Mouse (Mus musculus): ENCODE data around the gene Gatad2a. TPM values are rescaled to one million over a fixed set of nuclear protein-coding genes. Genes with fewer than 3 reads are reported as not detected.

The Gatad2a gene
- 27.3 and 29.9 TPM in 2 replicates for polyA plus RNA-seq (2015; fragmentation: Nextera tagmentation; extraction: Ambion mirVana)

DNA sequence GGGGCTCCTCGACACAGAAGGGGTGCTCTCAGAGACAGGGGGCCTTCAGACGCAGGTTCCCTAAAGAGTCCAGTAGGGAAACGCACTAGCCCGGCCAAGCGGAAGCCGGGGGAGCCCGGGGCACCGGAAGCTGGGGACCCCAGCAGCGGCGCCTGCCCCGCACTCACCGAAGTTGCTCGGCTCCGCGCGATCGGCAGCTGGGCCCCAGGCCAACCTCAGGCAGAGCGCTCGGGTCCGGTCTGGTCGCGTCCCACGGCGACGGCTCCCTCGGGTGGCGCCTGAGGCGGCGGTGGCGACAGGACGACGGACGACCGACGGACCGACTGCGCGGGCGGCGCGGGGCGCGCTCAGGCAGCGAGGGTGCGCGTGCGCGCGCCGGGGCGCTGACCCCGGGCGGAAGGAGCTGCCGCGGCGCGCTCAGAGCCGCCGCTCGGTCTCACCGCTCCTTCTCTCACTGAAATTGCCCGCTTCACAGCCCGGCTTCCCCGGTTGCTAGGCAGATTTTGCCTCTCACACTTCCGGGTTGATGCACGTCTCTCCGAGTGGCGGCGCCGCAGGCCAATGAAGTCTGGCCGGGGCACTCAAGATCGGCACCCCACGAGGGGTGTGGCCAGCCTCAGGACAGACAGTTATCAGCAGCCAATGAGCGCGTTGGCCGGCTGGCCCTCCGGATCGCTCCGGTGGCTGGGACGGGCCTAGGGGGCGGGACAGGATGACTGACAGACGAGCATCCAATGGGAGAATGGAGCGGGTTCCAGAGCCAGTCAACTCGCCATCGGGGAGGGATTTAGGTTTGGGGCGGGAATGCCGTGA, at the start of gene Gatad2a:
Gatad2a (minus strand) TSS at position 609 of the 813 bp plus-strand sequence.
- peak; percentile 99 for ATAC-seq (ENCODE audit: extremely low read depth, insufficient number of reproducible peaks, low FRiP score, low TSS enrichment)
- Histone ChIP-seq H3K27ac (replicated peaks) (peak within 1 kb of the TSS; percentile 92), H3K36me3 (peaks cover 9% of the 10 kb centered on the region; the same call in 1 of the 2 replicates), H3K4me1 (peaks cover 40% of the 10 kb centered on the region), H3K27me3 (replicated peaks) (no peaks in the 10 kb centered on the region), H3K4me2 (peak within 1 kb of the TSS; percentile 94), H3K4me3 (peak within 1 kb of the TSS; percentile 90), H3K9me3 (no peaks in the 10 kb centered on the region), H3K9ac (peak within 1 kb of the TSS; percentile 91)
- WGBS, result under 1% methylated on average over 87 of the region's 87 CpGs

DNA sequence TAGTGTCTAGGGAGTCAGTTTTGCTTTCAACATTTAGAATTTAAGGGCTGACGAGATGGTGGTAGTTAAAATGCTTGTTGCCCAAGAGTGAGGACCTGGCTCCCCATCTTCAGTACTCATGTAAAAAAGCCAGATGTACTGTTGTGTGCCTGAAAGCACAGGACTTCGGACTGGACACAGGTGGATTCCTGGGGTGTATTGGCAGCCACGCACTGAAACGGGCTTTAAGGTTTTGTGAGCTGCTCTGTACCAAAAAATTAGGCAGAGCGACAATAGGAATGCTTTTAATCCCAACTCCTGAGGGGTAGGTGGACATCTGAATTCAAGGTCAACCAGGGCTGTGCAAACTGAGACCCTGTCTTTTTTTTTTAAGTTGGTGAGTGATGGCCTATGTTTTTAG, 47.8 kb upstream of the Gatad2a start:
- WGBS, result 84% methylated on average over 5 of the region's 5 CpGs
- Histone ChIP-seq H3K27me3 (replicated peaks) (no peaks in the 10 kb centered on the region), H3K4me2 (peak overlapping the region; percentile 98), H3K9ac (peak overlapping the region; percentile 98), H3K36me3 (peaks cover 12% of the 10 kb centered on the region), H3K4me3 (peak overlapping the region; percentile 100), H3K27ac (replicated peaks) (no peak overlapping the region), H3K9me3 (no peaks in the 10 kb centered on the region), H3K4me1 (peaks cover 42% of the 10 kb centered on the region)
- ATAC-seq (ENCODE audit: extremely low read depth, insufficient number of reproducible peaks, low FRiP score, low TSS enrichment), result no peak

GRCm38 (mm10) chr8:70042583-70043455, 46.6 kb upstream of the Gatad2a start, which contains the start of the genes Mau2 and Sugp1:
Mau2 (minus strand) TSS chr8:70042734.
Sugp1 (plus strand) TSS chr8:70042813.
- H3K9me3 ChIP-seq, result no peaks in the 10 kb centered on the region
- WGBS, result under 1% methylated on average over 65 of the region's 65 CpGs

DNA sequence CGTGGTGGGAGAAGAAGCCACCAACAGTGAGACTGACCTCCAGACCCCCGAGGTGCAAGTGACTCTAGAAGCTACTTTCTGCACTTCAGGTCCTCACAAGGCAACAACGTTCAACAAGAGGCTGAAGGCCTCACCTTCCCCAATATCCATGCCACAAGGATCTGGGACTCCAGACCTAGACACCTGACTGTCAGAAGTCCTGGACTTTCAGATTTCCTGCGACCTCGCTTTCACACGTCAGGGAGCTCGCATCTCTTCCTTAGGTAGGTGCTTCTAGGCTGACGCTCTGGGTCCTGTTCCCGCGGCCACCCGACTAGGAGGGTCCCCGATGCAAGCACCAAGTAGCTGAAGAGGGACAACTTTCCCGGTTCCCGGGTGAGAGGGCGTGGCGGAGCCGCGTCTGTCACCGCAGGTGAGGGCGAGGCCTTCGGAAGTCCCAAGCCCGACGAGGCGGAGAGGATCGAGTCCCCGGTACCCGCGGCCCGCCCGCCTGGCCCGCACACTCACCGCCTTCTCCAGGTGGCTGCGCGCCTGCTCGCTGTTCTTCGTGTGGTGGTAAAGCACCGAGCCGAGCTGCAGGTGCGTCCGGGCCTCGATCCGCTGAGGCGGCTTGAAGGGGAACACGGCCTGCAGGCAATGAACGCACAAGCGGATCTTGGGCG, 45.8 kb upstream of the Gatad2a start:
- 1% methylated on average over 47 of the region's 47 CpGs for WGBS
- peak overlapping the region; percentile 96 for H3K4me2 ChIP-seq
- peak overlapping the region; percentile 98 for H3K9ac ChIP-seq
- peaks cover 48% of the 10 kb centered on the region for H3K4me1 ChIP-seq
- peak overlapping the region; percentile 100 for H3K4me3 ChIP-seq
- peak overlapping the region; percentile 77 for H3K27ac ChIP-seq (replicated peaks)
- no peaks in the 10 kb centered on the region for H3K9me3 ChIP-seq
- no peaks in the 10 kb centered on the region for H3K27me3 ChIP-seq (replicated peaks)
- ATAC-seq (ENCODE audit: extremely low read depth, insufficient number of reproducible peaks, low FRiP score, low TSS enrichment), result peak; percentile 22
- H3K36me3 ChIP-seq, result 0 out of 2 replicates have a peak, but pooled peaks cover 6% of the 10 kb centered on the region

More at GRCm38 (mm10) chr8:70042583-70043455, 46.6 kb upstream of the Gatad2a start, which contains the start of the genes Mau2 and Sugp1:
- H3K27ac ChIP-seq (replicated peaks), result peak within 1 kb of the TSS; percentile 77
- peaks cover 42% of the 10 kb centered on the region for H3K4me1 ChIP-seq
- peak within 1 kb of the TSS; percentile 100 for H3K4me3 ChIP-seq
- peak; percentile 83 for ATAC-seq (ENCODE audit: extremely low read depth, insufficient number of reproducible peaks, low FRiP score, low TSS enrichment)
- H3K9ac ChIP-seq, result peak within 1 kb of the TSS; percentile 98
- peak within 1 kb of the TSS; percentile 98 for H3K4me2 ChIP-seq
- H3K27me3 ChIP-seq (replicated peaks), result no peaks in the 10 kb centered on the region
- 0 out of 2 replicates have a peak, but pooled peaks cover 4% of the 10 kb centered on the region for H3K36me3 ChIP-seq

GRCm38 (mm10) chr8:70037994-70038393, 41.8 kb upstream of the Gatad2a start:
- peaks cover 18% of the 10 kb centered on the region for H3K36me3 ChIP-seq
- H3K27ac ChIP-seq (replicated peaks), result no peak overlapping the region
- ATAC-seq (ENCODE audit: extremely low read depth, insufficient number of reproducible peaks, low FRiP score, low TSS enrichment), result no peak
- H3K9ac ChIP-seq, result no peak overlapping the region
- peaks cover 33% of the 10 kb centered on the region for H3K4me1 ChIP-seq
- WGBS, result 78% methylated on average over 1 of the region's 1 CpGs
- H3K9me3 ChIP-seq, result no peaks in the 10 kb centered on the region
- no peaks in the 10 kb centered on the region for H3K27me3 ChIP-seq (replicated peaks)
- no peak overlapping the region for H3K4me2 ChIP-seq
- H3K4me3 ChIP-seq, result no peak overlapping the region

GRCm38 (mm10) chr8:70030255-70030654, 34.1 kb upstream of the Gatad2a start:
- peaks cover 81% of the 10 kb centered on the region for H3K36me3 ChIP-seq
- peak overlapping the region; percentile 48 for H3K27ac ChIP-seq (replicated peaks)
- ATAC-seq (ENCODE audit: extremely low read depth, insufficient number of reproducible peaks, low FRiP score, low TSS enrichment), result no peak

GRCm38 (mm10) chr8:70026151-70026550, 30.0 kb upstream of the Gatad2a start:
- H3K9me3 ChIP-seq, result no peaks in the 10 kb centered on the region
- 93% methylated on average over 2 of the region's 2 CpGs for WGBS
- no peak overlapping the region for H3K4me3 ChIP-seq
- peaks cover 100% of the 10 kb centered on the region for H3K36me3 ChIP-seq
- no peak for ATAC-seq (ENCODE audit: extremely low read depth, insufficient number of reproducible peaks, low FRiP score, low TSS enrichment)
- H3K4me2 ChIP-seq, result no peak overlapping the region
- no peaks in the 10 kb centered on the region for H3K27me3 ChIP-seq (replicated peaks)
- no peak overlapping the region for H3K9ac ChIP-seq
- H3K27ac ChIP-seq (replicated peaks), result no peak overlapping the region
- H3K4me1 ChIP-seq, result peaks cover 14% of the 10 kb centered on the region

More at GRCm38 (mm10) chr8:70030255-70030654, 34.1 kb upstream of the Gatad2a start:
- no peaks in the 10 kb centered on the region for H3K9me3 ChIP-seq
- no peak overlapping the region; the same call in 1 of the 2 replicates for H3K9ac ChIP-seq
- peaks cover 16% of the 10 kb centered on the region for H3K4me1 ChIP-seq
- 64% methylated on average over 1 of the region's 1 CpGs for WGBS
- no peak overlapping the region for H3K4me2 ChIP-seq
- H3K4me3 ChIP-seq, result no peak overlapping the region
- H3K27me3 ChIP-seq (replicated peaks), result no peaks in the 10 kb centered on the region

GRCm38 (mm10) chr8:70023596-70023995, 27.4 kb upstream of the Gatad2a start:
- Histone ChIP-seq H3K4me1 (no peaks in the 10 kb centered on the region), H3K9ac (no peak overlapping the region), H3K4me2 (no peak overlapping the region), H3K27ac (replicated peaks) (no peak overlapping the region), H3K4me3 (no peak overlapping the region), H3K27me3 (replicated peaks) (no peaks in the 10 kb centered on the region), H3K36me3 (peaks cover 100% of the 10 kb centered on the region), H3K9me3 (no peaks in the 10 kb centered on the region)
- ATAC-seq (ENCODE audit: extremely low read depth, insufficient number of reproducible peaks, low FRiP score, low TSS enrichment), result no peak
- 77% methylated on average over 8 of the region's 8 CpGs for WGBS

DNA sequence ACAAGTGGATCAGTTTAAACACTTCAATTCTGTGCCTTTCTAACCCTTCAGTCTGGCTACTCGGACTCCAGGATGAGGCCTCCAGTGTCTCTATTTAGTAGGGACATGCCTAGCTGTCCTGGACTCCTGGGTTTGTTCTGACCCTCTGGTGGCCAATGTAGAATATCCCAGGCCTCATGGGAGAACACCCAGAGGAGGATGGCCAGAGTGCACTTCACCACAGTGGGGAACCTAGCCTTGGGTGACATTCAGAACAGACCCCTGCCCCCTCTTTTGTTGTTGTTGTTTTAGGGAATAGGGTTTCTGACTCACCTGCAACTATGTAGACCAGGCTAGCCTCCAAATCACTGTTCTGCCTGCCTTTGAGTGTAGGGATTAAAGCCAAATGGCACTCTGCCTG, 18.8 kb upstream of the Gatad2a start:
- no peak for ATAC-seq (ENCODE audit: extremely low read depth, insufficient number of reproducible peaks, low FRiP score, low TSS enrichment)
- H3K27ac ChIP-seq (replicated peaks), result no peak overlapping the region
- no peaks in the 10 kb centered on the region for H3K27me3 ChIP-seq (replicated peaks)
- no peak overlapping the region for H3K4me3 ChIP-seq
- H3K4me1 ChIP-seq, result no peaks in the 10 kb centered on the region
- H3K36me3 ChIP-seq, result peaks cover 43% of the 10 kb centered on the region
- H3K4me2 ChIP-seq, result no peak overlapping the region
- no peaks in the 10 kb centered on the region for H3K9me3 ChIP-seq
- 73% methylated on average over 1 of the region's 1 CpGs for WGBS
- no peak overlapping the region for H3K9ac ChIP-seq

DNA sequence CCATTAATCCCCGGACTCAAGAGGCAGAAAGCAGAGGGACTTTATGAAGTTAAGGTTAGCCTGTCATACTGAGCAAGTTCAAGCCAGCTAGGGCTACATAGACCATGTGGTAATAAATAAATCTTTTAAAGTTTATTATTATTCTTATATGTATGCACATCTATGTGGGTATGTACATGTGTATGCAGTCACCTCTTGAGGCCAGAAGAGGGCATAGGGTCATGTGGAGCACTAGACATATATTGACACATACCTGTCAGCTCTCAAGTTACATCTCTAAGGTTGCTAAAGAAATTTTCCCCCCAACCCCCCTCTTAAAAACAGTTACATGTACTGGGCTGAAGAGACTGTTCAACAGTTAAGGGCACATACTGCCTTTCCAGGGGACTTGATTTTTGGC, 16.6 kb upstream of the Gatad2a start:
- no peak overlapping the region for H3K27ac ChIP-seq (replicated peaks)
- no peaks in the 10 kb centered on the region for H3K27me3 ChIP-seq (replicated peaks)
- no peaks in the 10 kb centered on the region for H3K4me1 ChIP-seq
- H3K4me3 ChIP-seq, result no peak overlapping the region
- no peak for ATAC-seq (ENCODE audit: extremely low read depth, insufficient number of reproducible peaks, low FRiP score, low TSS enrichment)
- 95% methylated on average over 1 of the region's 1 CpGs for WGBS
- H3K36me3 ChIP-seq, result peaks cover 20% of the 10 kb centered on the region
- H3K9ac ChIP-seq, result no peak overlapping the region
- no peak overlapping the region for H3K4me2 ChIP-seq
- no peaks in the 10 kb centered on the region for H3K9me3 ChIP-seq

All from heart, embryonic 13.5 days (tissue).